Mouse (Mus musculus) limb, embryonic 11.5 days (tissue): Measurements from ENCODE around the gene Baiap2l2. TPM values are rescaled to one million over a fixed set of nuclear protein-coding genes. Genes with fewer than 3 reads are reported as not detected.

Source experiments
- ATAC-seq: fragments of 200-750 bp; cut with Nextera tagmentation; 2 replicates; pipeline ENCODE4 v1.8.0; 2017; ENCODE audit warnings: low read depth; ENCODE audit not compliant: insufficient number of reproducible peaks, low FRiP score, low TSS enrichment
- DNase-seq: peaks from one replicate; pipeline ENCODE4 v3.0.0-alpha.2; 2015; ENCODE audit warnings: low spot score
- H3K27ac ChIP-seq: fragments of 300-500 bp; sonication (generic); replicated peaks from 2 replicates; pipeline ENCODE4 v1.5.1; 2014; ENCODE audit warnings: low read depth, mild to moderate bottlenecking, low read length
- H3K27me3 ChIP-seq: fragments of 300-500 bp; sonication (generic); 2 replicates; pipeline ENCODE4 v1.6.1; 2014; ENCODE audit warnings: mild to moderate bottlenecking, low read length, mixed read lengths; ENCODE audit not compliant: control insufficient read depth, insufficient read depth
- H3K36me3 ChIP-seq: fragments of 300-500 bp; sonication (generic); 2 replicates; pipeline ENCODE4 v1.6.1; 2014; ENCODE audit warnings: mild to moderate bottlenecking, low read length, moderate library complexity, mixed read lengths; ENCODE audit not compliant: control insufficient read depth, insufficient read depth
- H3K4me1 ChIP-seq: fragments of 300-500 bp; sonication (generic); 2 replicates; pipeline ENCODE4 v1.6.1; 2014; ENCODE audit warnings: low read length, mixed read lengths; ENCODE audit not compliant: control insufficient read depth, insufficient read depth
- H3K4me2 ChIP-seq: fragments of 300-500 bp; sonication (generic); 2 replicates; pipeline ENCODE4 v1.6.1; 2014; ENCODE audit warnings: low read depth, mild to moderate bottlenecking, moderate library complexity; ENCODE audit not compliant: severe bottlenecking
- H3K4me3 ChIP-seq: fragments of 300-500 bp; sonication (generic); 2 replicates; pipeline ENCODE4 v1.5.1; 2014; ENCODE audit warnings: low read depth, low read length
- H3K9ac ChIP-seq: fragments of 300-500 bp; sonication (generic); 2 replicates; pipeline ENCODE4 v1.6.1; 2014; ENCODE audit warnings: mild to moderate bottlenecking, low read length
- H3K9me3 ChIP-seq: fragments of 300-500 bp; sonication (generic); 2 replicates; pipeline ENCODE4 v1.6.1; 2016; ENCODE audit warnings: low read length; ENCODE audit not compliant: control insufficient read depth
- WGBS: fragments of 180-500 bp; shearing (Covaris S2); extraction: QIAGEN DNeasy Blood & Tissue Kit; methylation state at CpG from one replicate; pipeline ENCODE4 v1.1.7; 2014; 5-methylcytosine and 5-hydroxymethylcytosine counted together
- polyA plus RNA-seq: library from polyadenylated mRNA; unstranded; fragments of >200 nt; fragmentation: Nextera tagmentation; extraction: Ambion mirVana; gene quantifications from 2 replicates; pipeline ENCODE4 v1.2.1, GENCODE M21; 2014

The Baiap2l2 gene
- polyA plus RNA-seq, 1 experiment from 2014 or later = 0.88 TPM

DNA sequence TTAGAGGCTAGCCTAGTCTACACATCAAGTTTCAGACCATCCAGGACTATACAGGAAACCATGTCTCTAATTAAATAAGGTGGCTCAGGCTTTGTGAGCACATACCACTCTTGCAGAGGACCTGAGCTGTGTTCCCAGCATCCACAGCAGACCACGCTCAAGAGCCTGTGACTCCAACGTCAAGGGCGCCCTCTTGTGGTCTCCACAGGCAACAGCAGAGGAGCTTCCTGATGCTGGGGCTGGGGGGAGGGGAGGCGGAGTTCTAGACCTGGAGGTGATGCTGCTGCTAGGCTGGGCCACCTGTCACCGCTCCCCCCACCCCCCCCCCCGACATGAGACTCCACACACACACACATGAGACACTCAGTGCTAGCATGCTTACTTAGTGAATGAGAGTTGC lies 5.1 kb downstream of the Baiap2l2 start:
- WGBS = 29% methylated on average over 6 of the region's 6 CpGs
- H3K27ac ChIP-seq = no peak overlapping the region
- H3K9ac ChIP-seq = no peak overlapping the region
- no peaks in the 10 kb centered on the region for H3K27me3 ChIP-seq
- DNase-seq (peak; percentile 44), ATAC-seq (no peak)
- no peaks in the 10 kb centered on the region for H3K36me3 ChIP-seq
- H3K4me1 ChIP-seq = no peaks in the 10 kb centered on the region
- H3K4me3 ChIP-seq = no peak overlapping the region
- no peaks in the 10 kb centered on the region for H3K9me3 ChIP-seq
- H3K4me2 ChIP-seq = no peak overlapping the region

- Histone ChIP-seq H3K4me3 (no peak overlapping the region), H3K9ac (no peak overlapping the region), H3K4me1 (no peaks in the 10 kb centered on the region), H3K4me2 (no peak overlapping the region), H3K27ac (no peak overlapping the region), H3K9me3 (no peaks in the 10 kb centered on the region), H3K36me3 (no peaks in the 10 kb centered on the region), H3K27me3 (no peaks in the 10 kb centered on the region)
- ATAC-seq (no peak), DNase-seq (no peak)
- 73% methylated on average over 10 of the region's 10 CpGs for whole genome bisulfite sequencing
These were observed 7.6 kb downstream of the Baiap2l2 start for GRCm38 (mm10) chr15:79277728-79278127.

DNA sequence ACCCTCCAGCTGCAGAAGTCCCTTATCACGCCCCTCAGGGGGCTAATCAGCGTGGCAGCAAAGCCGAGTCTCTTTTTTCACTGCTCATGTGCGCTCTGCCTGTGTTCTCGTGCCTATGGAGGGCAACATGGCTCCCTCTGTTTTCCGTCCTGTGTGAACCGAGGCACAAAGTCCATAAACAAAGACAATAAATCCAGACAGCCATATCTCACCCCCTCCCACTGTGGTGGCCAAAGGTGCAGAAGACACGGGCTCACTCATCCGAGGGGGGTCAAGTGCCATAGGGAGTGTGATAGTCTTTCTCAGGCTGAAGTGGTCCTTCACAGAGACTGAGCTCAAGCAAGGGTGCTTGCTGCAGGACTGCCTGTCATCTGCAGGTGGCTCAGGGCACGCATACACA lies 12.3 kb downstream of the Baiap2l2 start:
- Histone ChIP-seq H3K27ac (no peak overlapping the region), H3K36me3 (no peaks in the 10 kb centered on the region), H3K9me3 (no peaks in the 10 kb centered on the region), H3K4me3 (no peak overlapping the region), H3K9ac (no peak overlapping the region; the same call in 1 of the 2 replicates), H3K4me2 (no peak overlapping the region), H3K27me3 (peaks cover 11% of the 10 kb centered on the region), H3K4me1 (peaks cover 6% of the 10 kb centered on the region; the same call in 1 of the 2 replicates)
- 63% methylated on average over 10 of the region's 10 CpGs for WGBS
- ATAC-seq (no peak), DNase-seq (no peak)

- Histone ChIP-seq H3K27ac (no peak overlapping the region), H3K4me3 (peak overlapping the region; percentile 15; the same call in 1 of the 2 replicates), H3K4me2 (peak overlapping the region; percentile 65), H3K36me3 (no peaks in the 10 kb centered on the region), H3K9ac (no peak overlapping the region), H3K4me1 (peaks cover 6% of the 10 kb centered on the region; the same call in 1 of the 2 replicates), H3K27me3 (peaks cover 11% of the 10 kb centered on the region), H3K9me3 (no peaks in the 10 kb centered on the region)
- WGBS = 14% methylated on average over 17 of the region's 17 CpGs
- DNase-seq (peak; percentile 73), ATAC-seq (no peak)
These were observed 14.1 kb downstream of the Baiap2l2 start for GRCm38 (mm10) chr15:79271124-79271746.

DNA sequence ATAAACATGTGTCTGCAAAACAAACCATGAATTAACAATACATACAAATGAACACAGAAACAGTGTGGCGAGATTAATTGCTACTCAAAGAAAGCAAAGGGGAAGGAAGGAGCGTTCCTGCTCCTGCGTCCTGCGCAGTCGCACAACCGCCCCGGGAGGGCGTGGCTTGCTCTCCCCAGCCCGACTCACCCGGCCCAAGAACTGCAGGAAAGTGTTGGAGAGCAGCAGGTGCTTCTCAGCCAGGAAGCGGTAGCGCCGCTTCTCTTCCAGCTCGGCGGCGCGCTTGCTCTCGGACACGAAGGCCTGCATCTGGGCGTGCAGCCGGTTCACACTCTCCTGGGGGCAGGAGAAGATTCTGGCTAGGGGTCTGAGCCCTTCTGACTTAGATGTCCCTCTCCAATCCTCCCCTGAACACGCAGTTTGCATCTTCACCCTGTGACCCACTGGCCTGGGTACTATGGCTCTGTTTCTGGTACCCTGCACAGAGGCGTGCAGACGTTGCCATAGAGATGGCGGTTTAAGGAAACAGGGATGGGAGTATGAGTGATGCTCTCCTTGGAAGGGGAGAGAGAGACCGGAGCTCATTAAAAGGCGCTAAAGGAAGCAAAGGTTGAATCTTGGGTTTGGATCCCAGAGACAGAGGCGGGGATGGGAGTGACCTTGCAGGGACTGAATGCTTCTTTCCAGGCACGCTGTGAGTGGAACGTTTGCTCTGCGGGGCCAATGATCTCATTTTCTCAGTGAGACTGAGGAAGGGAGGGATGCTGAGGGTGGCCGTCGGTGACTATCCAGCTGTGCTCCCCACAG lies 14.8 kb downstream of the Baiap2l2 start:
- no peaks in the 10 kb centered on the region for H3K9me3 ChIP-seq
- peaks cover 11% of the 10 kb centered on the region for H3K27me3 ChIP-seq
- no peak for ATAC-seq
- WGBS = 1% methylated on average over 33 of the region's 33 CpGs
- H3K27ac ChIP-seq = no peak overlapping the region
- DNase-seq = peak; percentile 73
- no peaks in the 10 kb centered on the region for H3K36me3 ChIP-seq
- peak overlapping the region; percentile 15 for H3K4me3 ChIP-seq
- H3K9ac ChIP-seq = 0 out of 2 replicates have a peak overlapping the region, but pooled peaks have one; percentile 19
- peaks cover 6% of the 10 kb centered on the region; the same call in 1 of the 2 replicates for H3K4me1 ChIP-seq
- peak overlapping the region; percentile 65 for H3K4me2 ChIP-seq

- Histone ChIP-seq H3K36me3 (no peaks in the 10 kb centered on the region), H3K4me1 (peaks cover 6% of the 10 kb centered on the region; the same call in 1 of the 2 replicates), H3K27ac (no peak overlapping the region), H3K4me3 (no peak overlapping the region), H3K9ac (no peak overlapping the region), H3K4me2 (no peak overlapping the region), H3K9me3 (no peaks in the 10 kb centered on the region), H3K27me3 (peaks cover 11% of the 10 kb centered on the region)
- no peak for ATAC-seq
- no peak for DNase-seq
- 26% methylated on average over 1 of the region's 1 CpGs for WGBS
These were observed 16.8 kb downstream of the Baiap2l2 start for GRCm38 (mm10) chr15:79268521-79268920.

DNA sequence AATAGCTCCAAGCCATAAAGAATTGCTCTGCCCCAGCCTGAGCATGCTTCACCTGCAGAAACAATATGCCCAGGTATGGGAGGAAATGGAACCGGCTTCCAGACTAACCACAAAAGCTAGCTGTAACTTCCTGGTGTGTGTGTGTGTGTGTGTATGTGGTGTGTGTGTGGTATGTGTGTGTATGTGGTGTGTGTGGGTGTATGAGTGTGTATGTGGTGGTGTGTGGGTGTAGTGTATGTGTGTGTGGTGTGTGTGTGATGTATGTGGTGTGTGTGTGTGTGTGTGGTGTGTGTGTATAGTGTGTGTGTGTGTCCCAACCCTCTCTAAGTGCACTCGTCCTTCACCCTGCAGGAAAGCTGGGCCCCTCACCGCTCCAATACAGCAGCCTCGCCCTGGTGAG lies 20.0 kb downstream of the Baiap2l2 start:
- peaks cover 5% of the 10 kb centered on the region; the same call in 1 of the 2 replicates for H3K4me1 ChIP-seq
- no peaks in the 10 kb centered on the region for H3K9me3 ChIP-seq
- ATAC-seq (no peak), DNase-seq (no peak)
- H3K27me3 ChIP-seq = peaks cover 32% of the 10 kb centered on the region
- WGBS = 75% methylated on average over 4 of the region's 4 CpGs
- no peak overlapping the region for H3K27ac ChIP-seq
- H3K4me2 ChIP-seq = no peak overlapping the region
- H3K9ac ChIP-seq = no peak overlapping the region
- H3K4me3 ChIP-seq = no peak overlapping the region
- H3K36me3 ChIP-seq = no peaks in the 10 kb centered on the region

GRCm38 (mm10) chr15:79263726-79264125 lies 21.6 kb downstream of the Baiap2l2 start:
- Histone ChIP-seq H3K9ac (no peak overlapping the region), H3K27ac (no peak overlapping the region), H3K4me2 (no peak overlapping the region), H3K27me3 (peaks cover 31% of the 10 kb centered on the region), H3K4me1 (peaks cover 6% of the 10 kb centered on the region; the same call in 1 of the 2 replicates), H3K4me3 (no peak overlapping the region), H3K36me3 (no peaks in the 10 kb centered on the region), H3K9me3 (no peaks in the 10 kb centered on the region)
- DNase-seq = no peak
- 90% methylated on average over 6 of the region's 6 CpGs for WGBS
- no peak for ATAC-seq
